Mouse (Mus musculus): ENCODE measurements around the gene Samd14.

DNA sequence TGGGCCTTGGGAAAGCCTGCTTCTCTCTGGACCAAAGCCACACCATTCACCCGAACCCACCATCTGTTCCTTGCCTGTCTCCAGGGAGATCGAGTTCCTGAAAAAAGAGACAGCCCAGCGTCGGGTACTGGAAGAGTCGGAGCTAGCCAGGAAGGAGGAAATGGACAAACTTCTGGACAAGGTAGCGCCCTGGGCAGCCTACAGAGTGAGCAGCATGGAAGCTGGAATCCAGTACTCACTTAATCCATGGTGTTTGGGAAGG lies 4.8 kb upstream of the Samd14 start:
- TF ChIP-seq CTCF (IDR thresholded peaks at IDR 0.05; ENCODE audit: borderline replicate concordance, insufficient read depth, low read length), result no peak
- TF ChIP-seq POLR2A (IDR thresholded peaks at IDR 0.05; ENCODE audit: low read depth, low read length), result no peak

Data from embryonic fibroblast, embryonic 13.5 days (primary cell).